Mouse (Mus musculus): ENCODE measurements at regions not wholly inside any gene's neighbourhood (a gene's known extent, or its start where the extent isn't known, plus 50 kb on each side); places are given as distances from the start of the nearest gene placed in this dataset.

DNA sequence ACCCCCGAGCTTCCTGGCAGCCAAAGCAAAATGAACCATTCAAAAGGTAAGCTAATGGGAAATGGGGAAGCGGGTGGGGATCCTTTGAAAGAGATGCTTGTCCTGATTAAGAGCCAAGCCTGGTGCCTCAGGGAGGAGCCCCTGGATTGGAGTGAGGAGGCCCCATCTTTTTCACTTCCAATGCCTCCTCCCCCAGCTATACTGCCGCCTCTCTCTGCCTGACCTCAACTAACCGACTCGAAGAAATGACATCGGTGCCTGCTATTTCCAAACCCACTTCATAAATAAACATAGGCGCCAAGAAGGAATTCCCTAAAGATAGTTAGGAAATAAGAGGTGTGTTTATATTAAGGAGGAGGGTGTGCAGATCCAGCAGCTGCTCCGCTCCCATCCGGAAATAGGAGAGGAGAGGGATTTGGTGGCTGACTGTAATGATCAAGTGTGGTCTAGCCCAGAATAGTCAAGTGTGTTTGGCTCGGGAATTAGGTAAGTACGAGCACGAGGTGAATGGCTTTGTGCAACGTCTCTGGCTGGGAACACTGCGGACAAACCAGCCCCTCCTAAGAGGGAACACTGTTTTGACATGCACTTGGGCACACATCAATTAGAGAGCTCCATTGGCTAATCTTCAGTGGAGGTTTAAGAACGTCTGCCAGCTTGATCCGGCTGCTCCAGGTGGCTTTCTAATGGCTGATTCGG, 224.4 kb downstream of the Tle3 start:
- TF ChIP-seq CTCF (IDR thresholded peaks at IDR 0.05; ENCODE audit: low read depth): no peak
- TF ChIP-seq EP300 (IDR thresholded peaks at IDR 0.05; ENCODE audit: low read depth): no peak
